Mouse (Mus musculus) activated CD4-positive, CD25-positive, alpha-beta regulatory T cell, adult 4 months (primary cell): ENCODE results near the gene Xylt1. TPM values are rescaled to one million over a fixed set of nuclear protein-coding genes. Genes with fewer than 3 reads are reported as not detected.

Experiments used
- ATAC-seq: one replicate; pipeline ENCODE4 v1.8.0; 2017
- polyA plus RNA-seq, 2 experiments: library from polyadenylated mRNA; unstranded; fragments of 100-300 nt; shearing (Covaris generic); gene quantifications; one replicate each; pipeline ENCODE4 v1.2.1; 2017

Gene Xylt1
- polyA plus RNA-seq, 2 experiments from 2014 or later, result 1.9 to 3.2 TPM

DNA sequence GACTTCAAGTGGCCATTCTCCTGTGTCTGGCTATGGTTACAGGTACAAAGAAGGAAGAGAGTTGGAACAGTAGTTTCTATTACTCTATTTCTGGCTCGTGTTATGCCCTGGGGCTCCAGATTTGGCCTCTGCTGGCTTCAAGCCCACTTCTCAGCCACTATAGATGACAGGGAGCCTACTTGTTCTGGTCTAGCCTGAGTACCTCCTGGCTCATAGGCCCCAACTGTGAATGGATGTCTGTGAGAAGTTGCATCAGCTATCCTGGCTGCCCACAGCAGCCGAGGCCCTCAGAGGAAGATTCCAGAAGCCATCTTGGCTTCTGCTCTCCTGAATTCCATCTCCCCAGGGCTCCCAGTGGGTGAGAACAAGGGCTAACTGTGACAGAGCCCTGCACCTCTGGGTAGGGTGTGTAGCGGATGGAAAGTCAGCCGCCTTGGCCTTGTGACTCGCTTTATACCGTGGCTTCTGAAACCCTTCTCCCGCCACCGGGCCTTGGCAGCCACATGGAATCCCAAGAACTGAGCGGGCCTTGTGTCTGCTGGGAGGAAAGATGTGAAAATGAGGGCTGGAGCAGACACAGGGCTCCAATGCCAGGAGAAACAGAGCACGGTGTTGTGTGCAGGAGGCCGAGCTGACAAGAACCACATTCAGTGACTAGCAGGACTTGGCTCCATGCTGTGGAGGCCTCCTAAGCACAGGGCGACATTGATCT is 55.1 kb downstream of the Xylt1 start:
- ATAC-seq, result no peak

DNA sequence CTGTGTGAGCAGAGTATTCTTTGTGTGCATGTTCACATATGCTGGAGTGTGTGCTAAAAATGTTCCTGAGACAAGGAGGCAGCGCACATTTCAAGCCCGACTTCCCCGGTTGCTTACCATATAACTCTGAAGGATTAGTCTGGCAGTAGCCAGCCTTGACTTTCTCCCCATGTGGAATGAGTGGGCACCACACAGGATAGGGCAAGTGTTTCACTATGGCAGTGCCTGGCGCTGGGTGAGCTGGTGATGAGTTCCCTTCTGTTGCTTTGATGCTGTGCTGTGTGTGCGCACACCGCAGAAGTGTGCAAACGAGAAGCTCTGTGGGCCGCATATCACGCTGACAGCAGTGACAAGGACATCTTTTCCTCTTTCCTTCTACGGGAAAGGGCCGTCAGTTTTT is 56.1 kb downstream of the Xylt1 start:
- ATAC-seq, result no peak

DNA sequence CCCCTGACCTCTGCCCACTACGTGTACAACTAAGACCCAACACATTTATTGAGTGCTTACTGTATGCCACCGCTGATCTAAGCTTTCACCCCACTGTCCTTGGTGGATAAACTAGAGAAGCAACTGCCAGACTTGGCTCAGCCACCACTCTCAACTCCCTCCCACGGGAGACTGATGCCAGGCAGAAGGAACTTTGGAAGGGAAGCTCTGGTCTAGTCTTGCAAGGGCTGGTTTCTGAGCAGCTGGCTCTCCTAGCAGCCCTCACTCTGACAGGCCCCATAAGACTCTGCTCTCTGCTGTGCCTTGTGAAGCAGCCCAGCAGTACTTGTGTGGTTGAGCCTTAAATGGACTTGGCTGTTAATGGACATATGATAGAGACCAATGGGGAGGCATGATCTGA is 60.2 kb downstream of the Xylt1 start:
- no peak for ATAC-seq

DNA sequence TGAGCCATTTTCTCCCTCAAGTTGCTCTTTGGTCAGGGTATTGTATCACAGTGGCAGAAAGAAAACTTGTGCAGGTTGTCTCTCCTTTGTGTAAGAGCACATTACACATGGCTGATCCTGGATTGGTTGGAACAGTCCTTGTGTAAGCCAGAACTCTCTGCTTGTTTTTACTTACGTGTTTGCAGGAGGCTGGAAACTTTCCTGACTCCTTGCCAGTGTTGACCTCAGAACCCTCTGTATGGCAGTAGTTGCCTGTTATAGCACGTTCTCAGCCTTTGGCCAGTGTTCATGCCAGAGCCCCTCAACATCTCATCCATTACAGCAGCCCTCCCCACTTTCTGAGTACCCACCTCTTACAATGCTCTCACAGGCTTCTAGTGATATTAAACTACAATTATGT is 61.9 kb downstream of the Xylt1 start:
- no peak for ATAC-seq

DNA sequence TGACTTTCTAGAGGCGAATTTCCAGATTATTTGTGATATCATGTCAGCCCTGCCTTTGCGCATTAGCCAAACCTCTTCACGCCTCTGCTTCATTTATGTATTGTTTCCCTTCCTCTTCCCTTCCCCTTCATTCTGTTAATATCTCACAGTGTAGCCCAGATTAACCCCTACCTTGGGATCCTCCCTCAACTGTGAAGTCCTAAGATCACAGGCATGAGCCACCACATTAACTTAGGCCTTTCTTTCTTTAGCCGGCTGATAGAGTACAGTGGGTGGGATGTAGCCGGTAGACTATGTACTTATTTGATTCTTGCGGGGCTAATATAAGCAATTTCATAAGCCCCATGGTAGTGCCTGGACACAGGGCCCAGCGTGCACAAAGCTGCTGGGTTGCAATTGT is 62.4 kb downstream of the Xylt1 start:
- no peak for ATAC-seq

DNA sequence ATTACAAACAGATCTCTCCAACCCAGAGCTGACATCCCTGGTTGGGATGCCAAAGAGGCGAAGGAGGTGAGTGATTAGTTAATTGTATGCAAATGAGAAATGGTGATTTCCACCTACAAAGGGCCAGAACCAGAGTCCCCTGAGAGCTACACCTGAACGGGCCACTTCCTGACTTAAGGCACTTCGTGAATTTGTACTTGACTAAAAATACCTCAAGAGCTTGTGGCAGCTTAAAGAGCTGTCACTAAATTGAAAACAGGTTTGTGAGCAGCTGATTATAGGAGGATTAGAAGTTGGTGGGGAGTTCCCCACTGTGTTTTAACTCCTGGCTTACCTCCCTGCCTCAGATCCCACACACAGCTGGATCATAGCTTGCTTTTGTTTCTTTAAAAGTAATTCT is 64.7 kb downstream of the Xylt1 start:
- ATAC-seq, result peak; percentile 71

DNA sequence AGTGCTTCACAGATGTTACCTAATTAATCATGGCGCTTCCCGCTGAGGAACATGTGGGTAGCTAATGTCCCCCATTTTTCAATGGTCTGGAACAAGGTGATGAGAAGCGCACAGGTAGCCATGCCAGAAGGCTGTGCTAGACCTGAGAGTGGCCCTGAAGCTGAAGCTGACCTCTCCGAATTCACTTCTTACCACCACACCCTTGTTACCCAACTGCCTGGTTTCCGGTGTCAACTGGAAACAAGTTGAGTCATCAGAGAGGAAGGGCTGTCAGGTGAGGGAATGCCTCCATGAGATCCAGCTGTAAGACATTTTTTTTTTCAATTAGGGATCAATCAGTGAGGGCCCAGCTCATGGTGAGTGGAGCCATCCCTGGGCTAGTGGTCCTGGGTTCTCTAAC is 68.8 kb downstream of the Xylt1 start:
- no peak for ATAC-seq

DNA sequence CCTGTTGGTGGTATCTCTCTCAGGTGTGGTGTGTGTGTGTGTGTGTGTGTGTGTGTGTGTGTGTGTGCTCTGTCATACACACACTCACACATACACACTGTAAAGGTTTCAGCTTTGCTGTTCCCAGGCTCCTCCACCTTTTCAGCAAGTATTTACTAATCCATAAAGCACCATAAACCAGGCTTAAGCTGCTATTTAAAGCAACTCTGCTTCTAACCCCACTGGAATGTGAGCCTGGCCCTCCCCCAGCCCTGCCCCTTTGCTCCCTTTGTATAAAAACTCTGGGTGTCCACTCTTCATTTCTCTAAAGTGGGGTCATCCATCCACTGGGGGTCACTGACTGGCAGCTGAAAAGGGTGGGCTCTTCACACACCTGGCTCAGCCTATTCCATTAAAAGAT is 70.4 kb downstream of the Xylt1 start:
- ATAC-seq, result no peak

DNA sequence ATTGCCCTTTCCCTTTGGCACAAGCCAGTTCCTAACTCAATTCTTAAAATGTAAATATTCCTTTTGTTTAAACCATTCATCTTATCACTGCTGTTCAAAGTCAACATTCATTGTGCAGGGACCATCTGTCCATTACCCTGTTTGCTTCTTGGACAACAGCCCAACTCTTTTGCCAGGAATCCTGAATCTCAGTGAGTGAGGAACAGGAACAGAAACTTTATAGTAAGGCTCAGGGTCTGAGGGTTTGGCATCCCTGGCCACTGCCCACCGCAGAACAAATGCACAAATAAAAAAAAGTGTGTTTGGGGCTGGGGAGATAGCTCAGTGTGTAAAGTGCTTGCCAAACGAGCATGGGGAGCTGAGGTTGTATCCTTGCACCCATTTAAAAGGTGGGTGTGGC is 71.5 kb downstream of the Xylt1 start:
- no peak for ATAC-seq

DNA sequence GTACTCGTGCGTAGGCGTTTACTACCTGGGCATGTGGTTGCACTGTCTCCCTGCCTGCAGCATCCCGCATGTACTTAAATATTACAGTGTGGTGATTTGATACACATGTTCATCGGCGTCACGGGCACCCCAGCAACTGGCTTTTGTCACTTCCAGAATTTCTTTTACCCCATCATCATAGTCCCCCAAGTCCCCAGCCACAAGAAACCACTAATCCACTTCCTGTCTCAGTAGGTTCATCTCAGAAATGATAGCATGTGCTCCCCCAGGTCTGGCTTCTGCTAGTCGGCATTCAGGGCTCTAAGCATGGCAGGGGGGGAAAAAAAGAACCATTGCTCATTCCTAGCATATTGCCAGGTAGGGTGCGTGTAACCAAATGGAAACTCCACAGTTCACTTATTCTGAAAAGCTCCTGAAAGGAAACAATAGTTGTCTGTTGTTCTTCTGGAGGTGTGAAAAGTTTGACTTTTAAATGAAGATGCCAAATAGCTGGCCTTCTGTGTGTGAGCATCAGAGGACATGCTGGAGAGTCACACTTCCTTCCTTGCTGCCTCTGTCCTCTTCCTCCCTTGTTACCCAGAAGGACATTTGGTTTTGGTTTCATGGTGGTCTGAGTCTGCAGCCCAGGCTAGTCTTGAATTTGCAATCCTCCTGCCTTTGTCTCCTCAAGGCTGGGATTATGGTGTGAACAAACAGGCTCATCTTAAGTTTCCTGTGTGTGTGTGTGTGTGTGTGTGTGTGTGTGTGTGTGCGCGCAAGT is 74.2 kb downstream of the Xylt1 start:
- peak; percentile 54 for ATAC-seq

DNA sequence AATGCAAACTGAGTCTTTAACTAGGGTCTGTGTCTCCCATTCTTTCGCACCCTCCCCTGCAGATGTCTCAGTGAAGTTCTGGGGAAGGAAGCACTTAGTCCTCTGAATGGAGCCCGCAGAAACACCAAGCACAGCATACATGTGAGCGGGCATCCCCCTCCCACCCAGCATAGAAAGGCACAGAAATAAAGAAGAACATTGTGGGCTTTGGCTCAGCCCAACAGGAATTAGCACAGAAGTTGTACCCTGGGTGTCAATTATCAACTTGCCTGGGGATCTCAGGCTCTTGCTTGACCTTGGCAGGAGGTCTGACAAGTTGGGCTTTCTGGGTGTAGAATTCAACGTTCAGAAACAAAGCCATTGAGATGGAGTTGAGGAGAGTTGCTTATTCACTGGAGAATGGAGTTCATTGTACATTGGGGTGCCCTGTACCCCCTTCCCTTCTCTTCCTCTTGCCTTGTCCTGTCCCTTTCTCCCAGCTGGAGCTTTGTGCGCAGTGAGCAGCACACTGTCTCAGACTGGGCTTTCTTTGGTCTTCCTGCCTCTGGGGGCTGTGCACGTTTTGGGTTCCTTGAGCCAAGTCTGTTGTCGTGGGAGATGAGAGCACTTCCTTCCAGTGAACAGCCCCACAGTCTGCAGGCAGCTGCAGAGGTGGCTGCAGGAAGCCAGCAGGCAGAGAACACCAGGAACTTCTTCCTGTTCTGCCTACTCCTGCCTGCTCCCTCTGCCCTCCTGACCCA is 81.6 kb downstream of the Xylt1 start:
- ATAC-seq, result peak; percentile 34

DNA sequence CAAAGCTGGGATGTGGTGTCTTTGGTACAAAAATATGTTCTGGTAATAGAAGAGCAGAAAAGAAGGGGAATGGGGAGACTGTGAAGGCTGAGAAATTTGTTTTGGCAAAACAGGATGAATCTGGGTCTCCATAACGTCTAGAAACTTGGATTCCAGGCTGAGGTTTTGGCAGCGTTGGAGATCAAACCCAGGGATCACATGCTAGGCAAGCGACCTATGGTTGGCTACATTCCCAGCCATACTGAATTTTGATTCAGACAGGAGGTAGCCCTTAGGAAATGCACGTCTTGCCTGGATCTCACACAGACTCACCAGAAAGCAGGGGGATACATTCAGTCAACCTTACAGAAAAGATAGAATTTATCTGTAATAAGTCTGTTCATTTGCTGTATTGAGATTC is 84.2 kb downstream of the Xylt1 start:
- no peak for ATAC-seq

DNA sequence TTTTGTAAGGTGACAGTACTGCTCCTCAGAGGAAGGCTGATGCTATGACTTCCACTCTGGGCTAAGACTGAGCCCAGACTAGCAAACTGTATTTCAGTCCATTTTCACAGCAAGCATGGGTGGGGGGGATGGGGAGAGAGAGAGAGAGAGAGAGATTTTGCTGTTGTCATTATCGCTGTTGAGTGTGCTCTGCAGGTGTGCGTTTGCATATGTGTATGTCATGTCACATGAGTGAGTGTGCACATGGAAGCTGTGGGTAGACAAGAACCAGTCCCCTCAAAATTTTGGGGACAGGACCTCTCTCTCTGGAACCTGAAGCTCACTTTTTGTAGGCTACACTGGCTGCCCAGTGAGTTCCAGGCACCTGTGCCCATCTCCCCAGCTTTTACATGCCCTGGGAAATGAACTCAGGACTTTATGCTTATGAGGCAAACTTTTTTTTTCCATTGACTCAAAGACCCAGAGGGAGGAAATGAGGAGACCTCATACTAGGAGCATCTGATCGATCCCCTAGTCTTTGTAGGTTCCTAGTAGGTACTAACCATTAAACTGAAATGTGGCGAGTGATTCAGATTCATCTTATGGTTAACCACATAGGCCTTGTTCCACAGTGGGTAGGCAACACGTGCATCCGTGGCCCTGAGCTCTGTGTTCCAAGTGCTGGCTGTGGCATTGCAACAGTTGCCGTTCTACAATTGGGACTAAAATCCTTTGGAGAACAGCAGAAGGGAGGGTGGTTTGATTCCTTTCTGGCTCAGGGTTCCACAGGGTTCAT is 85.4 kb downstream of the Xylt1 start:
- ATAC-seq, result peak; percentile 60

DNA sequence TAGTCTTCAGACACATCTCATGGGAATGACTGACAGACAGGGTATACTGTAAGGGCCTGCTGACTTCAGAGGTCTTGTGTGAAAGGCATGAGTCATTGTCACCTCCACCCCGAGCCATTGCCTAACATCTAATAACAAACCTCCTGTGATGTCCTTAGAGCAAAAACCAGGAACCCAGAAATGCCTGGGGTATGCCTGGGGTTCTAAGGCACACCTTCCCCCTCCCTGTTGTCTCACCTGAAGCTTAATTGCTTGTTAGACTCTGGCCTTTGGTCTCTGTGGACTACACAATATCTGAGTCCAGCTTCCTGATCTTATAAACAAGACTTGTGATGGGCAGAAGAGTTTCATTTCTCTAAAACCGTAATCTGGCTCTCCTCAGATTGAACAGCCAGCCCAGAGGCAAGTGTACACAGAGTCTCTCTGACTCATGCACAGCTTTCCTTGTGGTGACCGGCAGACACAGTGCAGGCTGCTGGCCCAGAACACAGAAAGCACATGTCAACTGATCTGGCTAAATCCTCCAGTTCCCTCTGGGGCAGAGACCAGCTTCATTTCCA is 89.5 kb downstream of the Xylt1 start:
- ATAC-seq, result no peak

DNA sequence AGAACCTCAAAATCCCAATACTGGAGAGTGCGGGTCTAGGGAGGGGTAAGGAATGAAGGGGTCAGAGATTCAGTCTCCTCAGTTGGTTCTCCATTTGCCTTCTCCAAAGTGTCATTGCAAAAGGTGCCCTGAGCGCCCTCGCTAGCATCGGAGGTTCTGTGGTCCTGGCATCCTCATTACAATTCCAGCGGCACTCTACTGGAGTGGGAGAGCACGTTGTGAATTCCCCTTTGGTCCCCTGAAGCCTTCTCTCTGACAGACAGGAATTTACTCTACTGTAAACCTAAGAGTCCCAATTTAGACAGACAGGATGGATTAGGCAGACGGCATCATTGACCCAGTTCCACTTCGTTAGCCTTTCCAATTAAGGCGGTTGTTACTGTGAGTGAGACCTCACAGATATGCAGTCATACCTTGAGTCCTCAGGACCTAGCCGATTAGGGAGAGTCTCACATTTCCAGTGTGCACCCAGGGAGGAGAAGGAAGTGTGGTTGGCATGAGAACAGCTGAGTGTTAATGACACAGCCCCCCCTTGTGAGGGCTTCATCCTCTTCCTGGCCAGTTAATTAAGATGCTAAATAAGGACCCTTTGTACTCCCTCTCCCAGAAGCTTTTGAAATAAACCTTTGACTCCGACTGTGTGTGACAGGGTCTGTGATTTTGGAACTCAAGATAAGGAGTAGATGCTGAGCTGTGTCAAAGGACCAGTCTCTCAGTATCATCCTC is 91.4 kb downstream of the Xylt1 start:
- ATAC-seq, result no peak

DNA sequence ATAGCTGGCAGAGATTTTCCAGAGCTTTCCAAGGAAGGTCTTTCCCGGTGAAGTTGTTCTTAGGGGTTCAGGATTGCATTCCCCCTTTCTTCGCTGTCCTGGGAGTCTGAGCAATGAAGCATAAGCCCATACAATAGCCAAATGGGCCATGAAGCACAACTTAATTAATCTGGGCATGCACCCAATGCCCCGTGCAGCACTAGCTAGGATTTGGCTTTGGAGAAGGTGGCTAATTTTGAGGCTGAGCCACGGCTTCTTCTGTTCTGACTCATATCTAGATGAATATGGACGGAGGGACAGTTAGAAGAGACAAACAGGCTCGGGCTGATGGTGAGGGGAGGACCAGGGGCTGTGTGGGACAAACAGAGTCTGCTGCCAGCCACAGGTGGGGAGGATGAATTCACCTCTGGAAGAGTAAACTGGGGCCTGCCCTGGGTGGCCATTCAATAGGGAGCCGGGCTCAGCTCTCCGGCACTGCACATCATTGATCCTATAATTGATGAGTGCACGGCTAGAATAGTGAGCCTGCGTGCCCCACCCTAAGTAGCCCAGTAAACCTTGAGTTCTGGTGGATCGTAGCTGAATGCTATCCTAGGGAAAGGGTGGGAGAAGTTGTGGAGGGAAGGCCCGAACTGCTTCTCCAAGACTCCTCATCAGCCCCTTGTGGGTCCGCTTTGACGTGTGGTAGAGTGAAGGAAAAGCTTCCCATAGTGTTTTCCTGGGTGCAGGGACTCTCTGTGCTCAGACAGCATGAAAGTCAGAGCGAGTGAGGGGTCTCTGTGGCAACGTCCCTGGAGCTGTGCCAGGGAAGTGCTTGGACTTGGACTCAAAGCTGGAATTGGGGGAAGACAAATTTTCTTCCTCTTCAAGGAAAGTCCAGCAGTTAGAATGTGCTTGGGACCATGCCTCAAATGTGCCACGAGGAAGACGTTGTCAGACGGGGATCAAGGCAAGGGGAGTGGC is 92.3 kb downstream of the Xylt1 start:
- no peak for ATAC-seq

DNA sequence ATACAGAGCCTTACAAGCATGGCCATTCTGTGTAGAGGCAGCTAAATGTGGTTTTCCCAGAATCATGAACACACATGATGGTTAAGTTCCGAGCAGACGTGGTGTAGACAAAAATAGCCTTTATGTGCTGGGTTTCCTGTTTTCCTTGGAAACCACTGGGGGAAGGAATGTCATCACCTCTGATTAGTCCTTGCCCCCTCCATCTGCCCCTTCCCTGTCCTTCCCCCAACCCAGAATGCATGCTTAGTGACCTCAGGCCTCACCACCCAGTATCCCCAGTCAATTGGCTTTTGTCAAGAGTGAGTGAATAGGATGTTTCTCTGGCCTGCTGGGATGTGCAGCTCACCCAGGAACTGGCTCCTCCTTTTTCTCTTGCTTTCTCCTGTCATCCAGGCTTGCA is 93.5 kb downstream of the Xylt1 start:
- ATAC-seq, result no peak

DNA sequence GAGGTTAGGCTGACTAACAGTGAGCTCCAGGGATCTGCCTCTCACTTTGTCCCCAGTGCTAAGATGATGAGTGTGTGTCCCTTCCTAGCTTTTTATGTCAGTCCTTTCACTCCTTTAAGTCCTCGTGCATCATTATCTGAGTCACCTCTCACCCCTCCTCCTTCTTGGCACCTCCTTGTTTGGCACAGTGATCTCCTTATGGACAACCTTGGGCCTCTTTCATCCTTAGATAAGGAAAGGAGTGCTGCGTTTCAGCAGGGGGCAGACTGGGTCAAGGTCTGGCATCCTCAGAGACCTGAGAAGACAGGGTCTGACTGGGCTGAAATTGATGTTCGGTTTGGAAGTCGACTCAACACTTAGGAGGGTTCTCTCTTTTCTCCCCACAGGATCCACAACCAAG is 94.3 kb downstream of the Xylt1 start:
- no peak for ATAC-seq

DNA sequence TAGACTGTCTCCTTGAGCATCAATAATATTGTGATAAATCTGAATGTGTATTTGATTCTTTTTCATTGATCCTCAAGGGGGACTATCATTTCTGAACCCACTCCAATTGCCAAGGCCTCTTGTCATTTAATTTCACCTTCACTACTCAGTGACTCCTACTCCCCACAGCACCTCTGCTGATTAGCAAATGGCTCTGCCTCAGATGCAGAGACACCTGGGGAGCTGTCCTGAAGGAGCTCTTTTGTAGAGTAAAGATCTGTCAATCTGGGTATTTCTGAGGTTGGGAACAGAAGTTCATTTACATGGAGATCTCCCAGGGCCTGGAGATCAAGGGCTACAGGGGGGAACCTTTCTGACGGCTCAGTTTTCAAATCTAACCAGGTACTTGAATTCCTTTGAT is 98.2 kb downstream of the Xylt1 start:
- no peak for ATAC-seq

DNA sequence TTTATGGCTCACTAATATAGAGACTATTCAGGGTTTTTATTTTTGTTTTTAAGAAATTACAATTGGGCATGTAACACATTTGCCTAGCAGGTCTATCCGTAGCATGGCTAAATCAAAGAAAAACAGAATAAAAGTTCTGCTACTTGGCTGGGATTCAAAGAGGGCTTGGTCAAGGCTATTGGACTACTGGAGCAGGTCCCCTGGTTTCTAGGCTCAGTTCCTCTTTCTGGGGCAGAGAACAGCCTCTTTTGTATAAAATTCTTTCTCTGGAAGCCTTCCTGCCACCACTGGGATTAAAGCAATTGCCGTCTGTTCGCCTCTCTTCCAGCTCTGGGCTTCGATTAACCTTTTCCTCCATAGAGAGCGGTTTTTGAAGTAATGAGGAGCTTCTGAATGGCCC is 100.1 kb downstream of the Xylt1 start:
- ATAC-seq, result no peak

DNA sequence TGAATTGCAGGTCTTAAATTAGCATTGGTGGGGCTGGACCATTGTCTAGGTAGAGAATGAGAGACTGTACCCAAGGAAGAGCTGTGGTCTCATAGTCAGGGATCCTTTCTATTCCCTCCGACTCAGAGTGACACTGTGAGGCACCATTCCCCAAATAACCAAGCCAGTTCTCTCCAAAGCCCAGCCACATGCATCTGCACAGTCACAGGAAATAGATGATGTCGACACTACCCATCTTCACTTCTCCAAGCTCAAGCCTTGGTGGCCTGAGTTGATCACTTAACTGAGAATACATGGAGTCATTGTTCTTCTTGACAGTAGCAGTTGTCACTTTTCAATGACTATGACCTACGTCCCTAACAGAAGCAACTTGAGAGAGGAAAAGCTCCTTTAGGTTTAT is 100.6 kb downstream of the Xylt1 start:
- ATAC-seq, result no peak
